Mouse (Mus musculus) liver, embryonic 14.5 days (tissue): ENCODE data around the gene Pln. TPM values are rescaled to one million over a fixed set of nuclear protein-coding genes. Genes with fewer than 3 reads are reported as not detected.

Experiments
- ATAC-seq: fragments of 200-750 bp; cut with Nextera tagmentation; 2 replicates; pipeline ENCODE4 v1.8.0; 2017; ENCODE audit warnings: moderate number of reproducible peaks, mild to moderate bottlenecking, moderate library complexity; ENCODE audit not compliant: insufficient read depth
- DNase-seq, 3 experiments: peaks; one replicate each; pipeline ENCODE4 v3.0.0-alpha.2; 2012 to 2013; ENCODE audit warnings: low read depth in 3 of 3, low spot score in 3 of 3
- H3K27ac ChIP-seq: fragments of 300-500 bp; sonication (generic); 2 replicates; pipeline ENCODE4 v1.5.1; 2014; ENCODE audit warnings: moderate library complexity, mild to moderate bottlenecking, control low read depth, inconsistent platforms
- H3K27me3 ChIP-seq: fragments of 300-500 bp; sonication (generic); 2 replicates; pipeline ENCODE4 v1.6.1; 2014; ENCODE audit warnings: mild to moderate bottlenecking, low read length, moderate library complexity; ENCODE audit not compliant: control insufficient read depth, insufficient read depth
- H3K36me3 ChIP-seq: fragments of 300-500 bp; sonication (generic); replicated peaks from 2 replicates; pipeline ENCODE4 v1.6.1; 2014; ENCODE audit warnings: low read depth; ENCODE audit not compliant: control insufficient read depth, insufficient read depth
- H3K4me1 ChIP-seq, 2 experiments: fragments of 200-500 bp in 1 of 2; fragments of 300-500 bp in 1 of 2; sonication (generic) in 1 of 2; replicated peaks; 2 replicates each; pipeline ENCODE4 v1.6.1; 2012 to 2014; ENCODE audit warnings: antibody characterized with exemption in 1 of 2, inconsistent platforms in 1 of 2, low read length in 1 of 2; ENCODE audit not compliant: control insufficient read depth in 2 of 2, insufficient read depth in 2 of 2
- H3K4me2 ChIP-seq: fragments of 300-500 bp; sonication (generic); 2 replicates; pipeline ENCODE4 v1.6.1; 2014; ENCODE audit warnings: low read depth, mild to moderate bottlenecking, control low read depth, moderate library complexity
- H3K4me3 ChIP-seq, 2 experiments: fragments of 200-500 bp in 1 of 2; fragments of 300-500 bp in 1 of 2; sonication (generic) in 1 of 2; 2 replicates each; pipeline ENCODE4 v1.5.1; 2012 to 2014; ENCODE audit warnings: low read depth in 2 of 2, low read length in 2 of 2, mild to moderate bottlenecking in 2 of 2, control low read depth in 1 of 2, inconsistent platforms in 1 of 2, moderate library complexity in 1 of 2; ENCODE audit not compliant: insufficient read depth in 1 of 2
- H3K9ac ChIP-seq: fragments of 300-500 bp; sonication (generic); replicated peaks from 2 replicates; pipeline ENCODE4 v1.6.1; 2014; ENCODE audit warnings: mild to moderate bottlenecking, control low read depth, moderate library complexity
- H3K9me3 ChIP-seq: fragments of 300-500 bp; sonication (generic); 2 replicates; pipeline ENCODE4 v1.6.1; 2016; ENCODE audit warnings: low read length, mixed read lengths; ENCODE audit not compliant: control insufficient read depth
- CTCF ChIP-seq: IDR thresholded peaks from 2 replicates; pipeline ENCODE4 v1.5.1; 2016; ENCODE audit warnings: antibody characterized with exemption, low read depth, control low read depth
- EP300 ChIP-seq: IDR thresholded peaks from 2 replicates; pipeline ENCODE4 v1.6.1; 2016; ENCODE audit warnings: antibody characterized with exemption, low read depth
- WGBS: fragments of 180-500 bp; shearing (Covaris S2); extraction: QIAGEN DNeasy Blood & Tissue Kit; methylation state at CpG from one replicate; pipeline ENCODE4 v1.1.7; 2014; ENCODE audit not compliant: insufficient replicate concordance; 5-methylcytosine and 5-hydroxymethylcytosine counted together
- polyA plus RNA-seq, 2 experiments: library from polyadenylated mRNA; depleted of rRNA in 1 of 2; stranded (reverse) in 1 of 2; unstranded in 1 of 2; fragments of >200 nt; fragmentation: Nextera tagmentation in 1 of 2; extraction: Ambion mirVana in 1 of 2; gene quantifications; 2 replicates each; pipeline versions ENCODE4 v1.2.1 to v1.2.3; 2012 to 2014

Pln gene
- polyA plus RNA-seq, 2 experiments: 0.08 to 0.25 TPM

DNA sequence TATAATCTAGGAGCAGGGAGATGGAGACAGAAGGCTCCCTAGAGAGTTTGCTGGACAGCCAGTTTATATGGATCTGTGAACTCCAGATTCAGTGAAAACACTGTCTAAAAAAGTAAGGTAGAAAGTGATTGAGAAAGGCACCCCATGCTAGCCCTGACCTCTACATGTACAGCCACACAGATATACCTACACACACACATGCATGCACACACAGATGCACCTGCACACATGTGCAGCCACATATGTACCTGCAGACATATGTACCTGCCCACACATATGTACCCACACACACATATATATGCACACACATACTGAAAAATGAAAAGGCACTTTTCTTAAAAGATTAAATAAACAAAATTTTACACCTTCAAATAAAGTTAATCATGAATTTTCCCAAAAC lies 11.1 kb upstream of the Pln start:
- no peak for TF ChIP-seq CTCF
- no peak for TF ChIP-seq EP300
- Histone ChIP-seq H3K9ac (no peak overlapping the region), H3K9me3 (no peaks in the 10 kb centered on the region), H3K4me2 (no peak overlapping the region), H3K4me1 (peaks cover 0 to 4% of the 10 kb centered on the region in 2 experiments; a peak in 1 of 4 replicates), H3K36me3 (no peaks in the 10 kb centered on the region), H3K27ac (no peak overlapping the region), H3K4me3 (no peak overlapping the region), H3K27me3 (no peaks in the 10 kb centered on the region)
- no peak for ATAC-seq
- DNase-seq: no peak

DNA sequence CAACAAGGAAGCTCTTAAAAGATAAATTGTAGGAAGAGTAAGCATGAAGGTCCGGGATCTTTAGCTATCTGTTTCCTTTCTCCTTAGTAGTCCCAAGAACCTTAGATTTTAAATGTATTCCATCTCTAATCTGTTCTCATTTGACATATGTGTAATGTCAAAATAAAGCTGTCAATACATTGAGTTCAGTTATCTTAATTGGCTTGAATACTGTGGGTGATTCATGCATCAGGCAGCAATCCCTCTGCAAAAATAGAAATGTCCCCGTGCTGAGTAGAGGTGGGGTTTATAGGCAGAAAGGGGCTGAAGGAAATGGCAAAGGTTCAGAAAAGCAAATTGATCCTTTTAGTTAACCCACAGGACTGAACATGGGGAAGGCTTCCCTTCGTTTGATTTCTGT lies 8.2 kb upstream of the Pln start:
- Histone ChIP-seq H3K27me3 (no peaks in the 10 kb centered on the region), H3K27ac (no peak overlapping the region)
- WGBS: 63% methylated on average over 3 of the region's 3 CpGs

DNA sequence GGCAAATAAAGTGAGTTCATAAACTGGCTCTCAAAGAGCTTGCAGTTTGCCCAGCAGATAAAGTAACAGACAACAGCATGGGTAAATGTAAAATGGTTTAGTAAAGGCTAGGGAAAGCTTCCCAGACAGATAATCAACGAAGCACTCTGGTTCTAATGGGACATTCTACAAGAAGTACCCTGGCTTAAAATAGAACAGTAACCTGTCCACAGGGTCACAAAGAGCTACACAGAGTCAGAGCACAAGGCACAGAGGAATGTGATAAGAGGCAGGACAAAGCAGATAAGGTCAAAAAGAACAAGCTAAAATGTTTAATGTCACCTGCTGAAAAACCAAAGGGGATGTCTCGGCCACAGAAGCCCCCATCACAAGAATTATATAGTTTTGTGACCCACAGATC lies 4.7 kb upstream of the Pln start:
- H3K27ac ChIP-seq: no peak overlapping the region
- H3K4me1 ChIP-seq: peaks cover 16 to 22% of the 10 kb centered on the region in 2 experiments
- H3K27me3 ChIP-seq: no peaks in the 10 kb centered on the region
- no peak overlapping the region for H3K9ac ChIP-seq
- no peaks in the 10 kb centered on the region for H3K36me3 ChIP-seq
- no peaks in the 10 kb centered on the region for H3K9me3 ChIP-seq
- no peak overlapping the region for H3K4me3 ChIP-seq
- H3K4me2 ChIP-seq: no peak overlapping the region
- TF ChIP-seq EP300 (no peak), CTCF (no peak)
- WGBS: 24% methylated on average over 2 of the region's 2 CpGs
- DNase-seq: no peak
- ATAC-seq: no peak

More for the DNA sequence above, 8.2 kb upstream of the Pln start:
- Histone ChIP-seq H3K9me3 (no peaks in the 10 kb centered on the region), H3K4me3 (no peak overlapping the region), H3K36me3 (no peaks in the 10 kb centered on the region), H3K4me1 (peaks cover 6 to 10% of the 10 kb centered on the region in 2 experiments), H3K9ac (no peak overlapping the region), H3K4me2 (no peak overlapping the region)
- no peak for TF ChIP-seq EP300
- no peak for TF ChIP-seq CTCF
- DNase-seq: no peak
- ATAC-seq: no peak

DNA sequence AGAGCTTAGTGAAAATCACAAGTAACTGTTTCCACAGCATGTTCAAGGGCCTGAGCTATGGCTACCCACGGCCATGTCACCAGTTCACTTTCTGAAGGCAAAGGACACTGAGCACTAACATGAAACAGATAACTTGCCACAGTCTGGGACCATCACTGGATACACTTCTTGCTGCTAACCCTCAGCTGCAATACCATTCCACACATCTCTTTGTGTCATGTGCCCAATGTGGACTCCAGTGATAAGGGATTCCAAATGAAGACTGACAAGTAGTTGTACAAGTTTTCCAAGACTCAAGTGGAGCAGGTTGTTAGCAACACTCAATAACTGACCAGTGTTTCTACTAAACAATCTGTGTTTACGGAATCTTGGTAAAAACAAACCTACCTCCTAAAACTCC lies 2.2 kb upstream of the Pln start:
- H3K36me3 ChIP-seq: no peaks in the 10 kb centered on the region
- H3K27ac ChIP-seq: no peak overlapping the region
- no peak overlapping the region for H3K9ac ChIP-seq
- H3K4me3 ChIP-seq: no peak overlapping the region
- WGBS: 53% methylated on average over 2 of the region's 2 CpGs
- TF ChIP-seq EP300: peak; percentile 58; the same call in 1 of the 2 replicates
- TF ChIP-seq CTCF: no peak
- peak overlapping the region; percentile 16; the same call in 1 of the 2 replicates for H3K4me2 ChIP-seq
- DNase-seq: peak; percentile 37 to 51 (median 44)
- ATAC-seq: peak; percentile 84
- peaks cover 16 to 22% of the 10 kb centered on the region in 2 experiments for H3K4me1 ChIP-seq
- H3K27me3 ChIP-seq: no peaks in the 10 kb centered on the region
- no peaks in the 10 kb centered on the region for H3K9me3 ChIP-seq

DNA sequence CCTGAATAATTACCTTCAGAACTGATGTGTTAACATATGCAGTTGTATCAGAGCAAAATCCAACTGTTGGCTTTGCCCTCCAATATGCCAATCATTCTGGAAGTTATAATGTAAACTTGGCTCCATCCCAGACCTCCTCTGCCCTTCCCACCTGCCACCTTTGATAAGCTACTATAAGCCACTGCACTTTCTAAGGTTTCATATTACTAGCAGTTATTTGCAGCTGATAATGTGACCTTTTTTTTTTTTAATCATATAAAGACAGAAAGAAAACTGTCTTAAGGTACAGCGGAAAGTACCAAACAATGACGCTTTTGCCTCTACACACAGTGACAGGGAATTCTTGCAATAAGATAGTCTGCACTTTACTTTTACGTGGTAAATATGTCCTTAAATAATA lies 1.5 kb upstream of the Pln start:
- Histone ChIP-seq H3K27ac (no peak overlapping the region; the same call in 1 of the 2 replicates), H3K27me3 (no peaks in the 10 kb centered on the region), H3K9ac (no peak overlapping the region), H3K36me3 (no peaks in the 10 kb centered on the region), H3K9me3 (no peaks in the 10 kb centered on the region), H3K4me3 (no peak overlapping the region), H3K4me1 (peaks cover 16 to 22% of the 10 kb centered on the region in 2 experiments), H3K4me2 (peak overlapping the region; percentile 38)
- peak in 2 of 3 experiments; percentile 41 to 42 for DNase-seq
- peak; percentile 71 for ATAC-seq
- peak; percentile 83 for TF ChIP-seq EP300
- TF ChIP-seq CTCF: no peak
- 17% methylated on average over 3 of the region's 3 CpGs for WGBS
